Mouse (Mus musculus): ENCODE results near the gene Slu7. TPM values are rescaled to one million over a fixed set of nuclear protein-coding genes. Genes with fewer than 3 reads are reported as not detected.

The Slu7 gene
- polyA plus RNA-seq, 1 experiment from 2014 or later: 58.0 TPM

DNA sequence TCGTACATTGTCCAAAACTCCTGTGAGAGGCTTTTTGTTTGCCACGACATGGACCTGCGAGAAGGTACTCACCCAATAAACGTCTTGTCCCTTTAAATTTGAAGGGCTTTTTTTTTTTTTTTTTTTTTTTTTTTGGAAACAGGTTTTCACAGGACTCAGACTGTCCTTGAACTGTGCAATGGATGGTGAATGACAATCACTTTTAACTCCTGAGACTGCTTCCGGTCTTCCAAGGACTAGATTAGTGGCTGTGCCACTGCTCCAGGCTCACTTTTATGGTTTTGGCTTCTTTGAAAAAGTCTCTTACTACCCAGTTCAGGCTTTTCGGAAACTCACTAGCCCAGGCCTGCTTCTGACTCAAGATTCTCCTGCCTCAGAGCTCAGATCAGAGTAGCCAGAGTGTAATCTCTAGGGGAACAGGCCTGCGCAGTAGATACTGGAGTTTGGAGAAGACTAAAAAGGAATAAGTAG is 7.1 kb upstream of the Slu7 start:
- Histone ChIP-seq H3K9ac (peak overlapping the region; percentile 58; the same call in 1 of the 2 replicates), H3K4me2 (peak overlapping the region; percentile 55), H3K4me1 (peaks cover 15% of the 10 kb centered on the region), H3K27ac (peak overlapping the region; percentile 39; the same call in 1 of the 2 replicates), H3K4me3 (peak overlapping the region; percentile 65), H3K9me3 (no peaks in the 10 kb centered on the region), H3K27me3 (no peaks in the 10 kb centered on the region), H3K36me3 (peaks cover 4% of the 10 kb centered on the region; the same call in 1 of the 2 replicates)
- peak; percentile 41; the same call in 1 of the 2 replicates for ATAC-seq (ENCODE audit: borderline replicate concordance, extremely low read depth, low FRiP score, low TSS enrichment)
- WGBS: 16% methylated on average over 7 of the region's 7 CpGs

DNA sequence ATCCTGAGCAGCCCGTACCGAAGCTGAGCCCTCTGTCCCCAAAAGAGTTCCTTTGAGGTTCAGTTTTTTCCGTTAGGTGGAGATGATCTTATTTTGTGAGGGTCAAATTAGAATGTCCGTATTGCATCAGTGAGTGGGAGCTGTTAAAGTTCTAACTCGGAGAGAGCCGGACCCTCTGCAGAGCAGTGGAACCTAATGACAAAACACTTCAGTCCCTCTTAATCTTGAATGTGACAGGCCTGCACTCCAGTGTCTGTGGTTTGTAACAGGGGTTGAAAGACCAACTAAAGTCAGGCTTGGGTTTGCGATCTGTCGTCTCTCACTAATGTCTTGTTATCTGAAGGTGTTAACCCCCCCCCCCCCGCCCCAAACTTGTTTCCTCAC is 472 bp downstream of the Slu7 start:
- H3K4me3 ChIP-seq: peak overlapping the region; percentile 83
- 2% methylated on average over 9 of the region's 9 CpGs for WGBS
- peak overlapping the region; percentile 56 for H3K4me2 ChIP-seq
- peak; percentile 24; the same call in 1 of the 2 replicates for ATAC-seq (ENCODE audit: borderline replicate concordance, extremely low read depth, low FRiP score, low TSS enrichment)
- H3K27ac ChIP-seq: no peak overlapping the region
- peak overlapping the region; percentile 70 for H3K9ac ChIP-seq
- H3K9me3 ChIP-seq: no peaks in the 10 kb centered on the region
- H3K36me3 ChIP-seq: peaks cover 16% of the 10 kb centered on the region
- no peaks in the 10 kb centered on the region for H3K27me3 ChIP-seq
- H3K4me1 ChIP-seq: peaks cover 7% of the 10 kb centered on the region; the same call in 1 of the 2 replicates

DNA sequence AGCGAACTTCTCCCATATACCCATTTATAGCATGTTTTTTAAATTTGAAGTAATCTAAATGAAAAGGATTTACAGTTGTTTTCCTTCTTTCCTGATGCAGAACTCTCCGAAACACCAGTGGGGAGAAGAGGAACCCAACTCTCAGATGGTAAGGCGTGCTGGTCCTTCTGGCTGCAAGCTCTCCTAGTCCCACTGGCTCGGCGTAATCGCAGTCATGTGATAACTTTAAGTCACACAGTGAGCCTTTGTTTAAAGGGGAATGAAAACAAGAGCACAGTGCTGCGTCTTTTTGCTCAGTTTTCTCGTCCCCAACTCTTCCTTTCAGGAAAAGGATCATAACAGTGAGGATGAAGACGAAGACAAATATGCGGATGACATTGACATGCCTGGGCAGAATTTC is 7.6 kb downstream of the Slu7 start:
- no peak overlapping the region for H3K27ac ChIP-seq
- H3K9ac ChIP-seq: no peak overlapping the region
- ATAC-seq (ENCODE audit: borderline replicate concordance, extremely low read depth, low FRiP score, low TSS enrichment): no peak
- H3K9me3 ChIP-seq: no peaks in the 10 kb centered on the region
- H3K4me3 ChIP-seq: no peak overlapping the region
- no peaks in the 10 kb centered on the region for H3K27me3 ChIP-seq
- no peaks in the 10 kb centered on the region for H3K4me1 ChIP-seq
- 93% methylated on average over 10 of the region's 10 CpGs for WGBS
- H3K4me2 ChIP-seq: no peak overlapping the region
- H3K36me3 ChIP-seq: peaks cover 84% of the 10 kb centered on the region

DNA sequence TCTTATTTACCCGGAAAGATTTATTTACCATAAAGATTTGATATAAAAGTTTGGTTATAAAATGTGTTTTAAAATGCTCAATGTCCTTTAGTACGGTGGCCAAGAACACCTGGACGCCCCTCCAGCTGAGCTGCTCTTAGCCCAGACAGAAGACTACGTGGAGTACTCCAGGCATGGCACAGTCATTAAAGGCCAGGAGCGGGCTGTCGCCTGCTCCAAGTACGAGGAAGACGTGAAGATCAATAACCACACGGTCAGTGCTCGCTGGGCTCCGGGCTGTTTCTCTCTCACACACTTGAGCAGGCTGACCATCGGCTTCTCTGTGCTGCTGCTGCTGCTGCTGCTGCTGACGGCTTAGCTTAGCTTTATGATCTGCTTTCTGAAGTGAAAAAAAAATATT is 9.6 kb downstream of the Slu7 start:
- H3K4me3 ChIP-seq: no peak overlapping the region
- no peak overlapping the region for H3K27ac ChIP-seq
- 93% methylated on average over 13 of the region's 13 CpGs for WGBS
- H3K9ac ChIP-seq: no peak overlapping the region
- no peaks in the 10 kb centered on the region for H3K27me3 ChIP-seq
- peaks cover 90% of the 10 kb centered on the region for H3K36me3 ChIP-seq
- no peak overlapping the region for H3K4me2 ChIP-seq
- no peak for ATAC-seq (ENCODE audit: borderline replicate concordance, extremely low read depth, low FRiP score, low TSS enrichment)
- H3K4me1 ChIP-seq: no peaks in the 10 kb centered on the region
- no peaks in the 10 kb centered on the region for H3K9me3 ChIP-seq

DNA sequence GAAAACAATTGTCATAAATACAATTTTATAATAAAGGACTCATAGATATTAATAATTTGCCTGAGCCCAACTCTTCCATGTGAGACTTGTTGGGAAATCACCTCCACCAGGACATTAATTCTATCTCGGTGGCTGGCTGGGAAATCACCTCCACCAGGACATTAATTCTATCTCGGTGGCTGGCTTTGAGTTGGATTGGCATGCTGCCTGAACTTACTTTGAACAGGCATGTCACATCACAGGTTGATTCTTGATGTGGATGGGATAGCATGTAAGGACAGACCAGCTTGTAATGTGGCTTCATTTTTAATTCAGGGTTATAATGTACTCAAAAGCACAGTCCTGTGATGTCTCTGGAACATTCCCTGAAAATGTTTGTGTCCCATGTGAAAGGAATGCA is 16.4 kb downstream of the Slu7 start:
- Histone ChIP-seq H3K4me2 (no peak overlapping the region), H3K4me3 (no peak overlapping the region), H3K9me3 (no peaks in the 10 kb centered on the region), H3K27ac (no peak overlapping the region), H3K4me1 (no peaks in the 10 kb centered on the region), H3K36me3 (peaks cover 26% of the 10 kb centered on the region), H3K27me3 (no peaks in the 10 kb centered on the region), H3K9ac (no peak overlapping the region)
- 70% methylated on average over 2 of the region's 2 CpGs for WGBS
- no peak for ATAC-seq (ENCODE audit: borderline replicate concordance, extremely low read depth, low FRiP score, low TSS enrichment)

DNA sequence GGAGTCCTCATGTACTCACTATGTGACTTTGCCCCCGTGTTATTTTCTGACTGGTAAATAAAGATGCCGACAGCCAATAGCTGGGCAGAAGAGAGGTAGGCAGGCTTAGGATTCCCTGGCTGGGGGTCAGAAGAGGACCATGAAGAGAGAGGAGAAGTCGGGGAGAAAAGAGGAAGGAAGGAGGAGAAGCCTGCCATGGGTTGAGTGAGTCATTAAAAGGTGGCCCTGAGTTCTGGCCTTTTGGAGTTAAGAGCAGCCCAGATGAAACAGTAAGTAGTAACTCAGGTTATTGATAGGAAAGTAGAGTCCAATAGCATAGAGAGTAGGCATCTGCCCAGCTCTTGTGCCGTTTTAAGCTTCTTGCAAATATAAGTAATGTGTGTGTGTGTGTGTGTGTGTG is 17.8 kb downstream of the Slu7 start:
- Histone ChIP-seq H3K9ac (no peak overlapping the region), H3K4me1 (no peaks in the 10 kb centered on the region), H3K27me3 (no peaks in the 10 kb centered on the region), H3K9me3 (no peaks in the 10 kb centered on the region), H3K27ac (no peak overlapping the region), H3K36me3 (peaks cover 12% of the 10 kb centered on the region), H3K4me2 (no peak overlapping the region), H3K4me3 (no peak overlapping the region)
- ATAC-seq (ENCODE audit: borderline replicate concordance, extremely low read depth, low FRiP score, low TSS enrichment): no peak
- 48% methylated on average over 4 of the region's 4 CpGs for WGBS

DNA sequence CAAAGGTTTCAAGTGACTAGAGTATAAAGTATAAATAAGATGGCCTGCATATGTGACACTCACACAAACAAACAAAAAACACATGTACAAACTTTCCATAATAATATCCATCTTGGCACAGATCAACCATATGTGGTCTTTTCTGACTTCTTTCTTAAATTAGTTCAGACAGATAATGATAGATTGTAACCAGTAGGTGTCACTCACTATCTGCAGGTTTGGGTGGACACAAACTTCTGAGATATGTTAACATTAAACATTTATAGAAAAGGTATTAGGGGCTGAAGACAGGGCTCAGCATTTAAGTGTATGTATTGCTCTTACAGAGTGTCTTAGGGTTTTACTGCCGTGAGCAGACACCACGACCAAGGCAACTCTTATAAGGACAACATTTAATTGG is 18.7 kb downstream of the Slu7 start:
- Histone ChIP-seq H3K4me3 (no peak overlapping the region), H3K36me3 (peaks cover 3% of the 10 kb centered on the region), H3K27ac (no peak overlapping the region), H3K27me3 (no peaks in the 10 kb centered on the region), H3K4me2 (no peak overlapping the region), H3K9me3 (no peaks in the 10 kb centered on the region), H3K9ac (no peak overlapping the region), H3K4me1 (no peaks in the 10 kb centered on the region)
- 53% methylated on average over 2 of the region's 2 CpGs for WGBS
- no peak for ATAC-seq (ENCODE audit: borderline replicate concordance, extremely low read depth, low FRiP score, low TSS enrichment)

DNA sequence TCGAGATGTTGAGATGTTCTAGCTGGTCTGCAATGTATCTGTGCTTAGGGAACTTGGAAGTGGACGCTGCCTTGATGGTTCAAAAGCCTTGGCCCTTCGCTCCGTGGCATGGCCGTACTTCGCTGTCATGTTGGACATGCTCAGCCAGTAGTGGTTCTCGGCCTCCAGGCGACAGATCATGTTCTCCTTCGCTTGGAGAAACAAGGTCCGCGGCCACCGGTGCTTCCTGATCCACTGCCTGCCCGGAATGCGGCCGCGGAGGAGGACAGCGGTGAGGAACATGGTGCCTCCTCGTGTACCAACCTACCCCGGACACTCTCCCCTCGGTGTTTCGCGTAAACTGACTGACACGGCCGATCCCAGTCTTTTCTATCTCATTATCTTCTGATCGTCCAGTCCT is 29.7 kb downstream of the Slu7 start:
- no peak overlapping the region for H3K9ac ChIP-seq
- no peak overlapping the region for H3K4me3 ChIP-seq
- no peaks in the 10 kb centered on the region for H3K9me3 ChIP-seq
- no peak overlapping the region for H3K27ac ChIP-seq
- WGBS: 91% methylated on average over 25 of the region's 25 CpGs
- H3K27me3 ChIP-seq: no peaks in the 10 kb centered on the region
- H3K36me3 ChIP-seq: no peaks in the 10 kb centered on the region
- no peaks in the 10 kb centered on the region for H3K4me1 ChIP-seq
- no peak for ATAC-seq (ENCODE audit: borderline replicate concordance, extremely low read depth, low FRiP score, low TSS enrichment)
- no peak overlapping the region for H3K4me2 ChIP-seq

DNA sequence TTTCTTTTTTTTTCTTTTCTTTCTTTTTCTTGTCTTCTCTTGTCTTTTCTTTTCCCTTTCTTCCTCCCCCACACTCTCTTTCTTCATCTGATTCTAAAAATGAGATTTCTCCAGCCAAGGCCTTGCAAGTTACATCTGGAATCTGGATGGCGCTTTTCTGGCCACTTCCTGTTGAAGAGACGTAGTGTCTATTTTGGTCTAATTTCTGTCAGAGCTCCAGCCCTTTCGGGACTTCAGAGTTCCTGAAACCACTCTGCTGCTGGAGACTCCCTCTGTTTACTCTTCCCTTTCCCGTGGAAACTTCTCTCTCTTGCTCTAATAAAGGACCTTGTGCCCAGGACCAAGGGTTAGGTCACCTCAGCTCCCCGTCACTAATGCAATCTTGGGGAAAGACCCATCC is 36.6 kb downstream of the Slu7 start:
- Histone ChIP-seq H3K9me3 (no peaks in the 10 kb centered on the region), H3K27me3 (no peaks in the 10 kb centered on the region), H3K36me3 (no peaks in the 10 kb centered on the region), H3K9ac (no peak overlapping the region), H3K4me3 (no peak overlapping the region), H3K4me2 (no peak overlapping the region), H3K27ac (peak overlapping the region; percentile 51), H3K4me1 (peaks cover 17% of the 10 kb centered on the region)
- no peak for ATAC-seq (ENCODE audit: borderline replicate concordance, extremely low read depth, low FRiP score, low TSS enrichment)
- WGBS: 26% methylated on average over 5 of the region's 5 CpGs

DNA sequence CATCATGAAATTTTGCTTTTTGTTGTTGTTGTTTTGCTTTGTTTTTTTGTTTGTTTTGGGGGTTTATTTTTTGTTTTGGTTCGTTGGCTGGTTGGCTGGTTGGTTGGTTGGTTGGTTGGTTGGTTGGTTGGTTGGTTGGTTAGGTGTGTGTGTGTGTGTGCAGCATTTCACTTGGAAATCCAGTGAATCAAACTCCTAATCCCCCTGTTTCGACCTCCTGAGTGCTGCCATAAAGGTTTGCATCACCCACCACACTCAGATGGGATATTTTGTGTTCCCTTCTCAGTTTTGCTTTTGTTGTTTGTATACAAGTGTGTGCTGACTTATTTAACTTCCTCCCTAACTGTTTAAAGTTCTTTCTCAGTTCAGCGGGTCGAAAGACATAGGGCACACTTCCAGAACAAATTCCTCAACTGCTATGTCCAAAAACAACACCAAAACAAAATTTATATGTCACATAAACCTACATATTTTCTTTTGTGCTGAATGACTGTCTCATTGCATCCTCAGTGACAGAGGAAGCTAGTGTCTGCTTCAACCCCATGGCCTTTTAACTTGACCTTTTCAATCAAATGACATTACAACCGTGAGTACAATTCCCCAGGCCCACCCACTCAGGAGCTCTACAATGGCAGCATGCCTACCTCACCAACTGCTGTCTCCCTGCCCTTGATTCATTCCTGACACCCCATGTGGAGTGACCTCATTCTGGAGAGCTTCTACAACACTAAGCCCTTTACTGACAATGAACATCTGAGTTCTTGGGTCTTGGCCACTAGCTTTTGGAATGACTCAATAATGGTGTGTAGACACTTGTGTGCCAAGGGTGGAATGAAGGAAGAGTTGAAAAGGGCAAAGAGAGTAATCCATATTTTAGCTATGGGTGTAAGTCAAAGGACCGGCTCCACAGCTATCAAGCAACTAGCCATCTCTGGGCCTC is 37.6 kb downstream of the Slu7 start:
- Histone ChIP-seq H3K4me3 (no peak overlapping the region), H3K36me3 (no peaks in the 10 kb centered on the region), H3K27me3 (no peaks in the 10 kb centered on the region), H3K4me2 (no peak overlapping the region), H3K4me1 (peaks cover 17% of the 10 kb centered on the region), H3K9me3 (no peaks in the 10 kb centered on the region), H3K27ac (no peak overlapping the region), H3K9ac (no peak overlapping the region)
- 62% methylated on average over 6 of the region's 6 CpGs for WGBS
- ATAC-seq (ENCODE audit: borderline replicate concordance, extremely low read depth, low FRiP score, low TSS enrichment): no peak

DNA sequence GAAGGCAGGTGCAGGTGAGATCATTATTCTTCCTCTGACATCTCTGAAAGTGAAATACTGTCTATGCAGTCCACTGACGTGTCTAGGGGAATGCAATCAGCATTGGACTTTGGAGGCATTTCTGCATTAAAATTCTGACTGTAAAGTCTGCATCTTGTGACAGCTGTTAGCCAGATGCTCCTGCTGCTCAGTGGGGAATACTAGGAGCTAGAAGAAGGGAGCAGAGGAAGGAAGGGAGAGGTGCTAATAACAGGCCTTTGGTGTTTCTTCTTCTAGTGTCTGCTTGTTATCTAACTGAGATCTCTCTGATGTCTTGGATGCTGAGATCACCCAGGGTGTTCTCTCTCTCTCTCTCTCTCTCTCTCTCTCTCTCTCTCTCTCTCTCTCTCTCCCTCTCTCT is 39.6 kb downstream of the Slu7 start:
- Histone ChIP-seq H3K4me3 (no peak overlapping the region), H3K4me1 (peaks cover 17% of the 10 kb centered on the region), H3K36me3 (no peaks in the 10 kb centered on the region), H3K27ac (no peak overlapping the region), H3K9me3 (no peaks in the 10 kb centered on the region), H3K4me2 (no peak overlapping the region), H3K9ac (no peak overlapping the region), H3K27me3 (no peaks in the 10 kb centered on the region)
- WGBS: 66% methylated on average over 1 of the region's 1 CpGs
- ATAC-seq (ENCODE audit: borderline replicate concordance, extremely low read depth, low FRiP score, low TSS enrichment): no peak

DNA sequence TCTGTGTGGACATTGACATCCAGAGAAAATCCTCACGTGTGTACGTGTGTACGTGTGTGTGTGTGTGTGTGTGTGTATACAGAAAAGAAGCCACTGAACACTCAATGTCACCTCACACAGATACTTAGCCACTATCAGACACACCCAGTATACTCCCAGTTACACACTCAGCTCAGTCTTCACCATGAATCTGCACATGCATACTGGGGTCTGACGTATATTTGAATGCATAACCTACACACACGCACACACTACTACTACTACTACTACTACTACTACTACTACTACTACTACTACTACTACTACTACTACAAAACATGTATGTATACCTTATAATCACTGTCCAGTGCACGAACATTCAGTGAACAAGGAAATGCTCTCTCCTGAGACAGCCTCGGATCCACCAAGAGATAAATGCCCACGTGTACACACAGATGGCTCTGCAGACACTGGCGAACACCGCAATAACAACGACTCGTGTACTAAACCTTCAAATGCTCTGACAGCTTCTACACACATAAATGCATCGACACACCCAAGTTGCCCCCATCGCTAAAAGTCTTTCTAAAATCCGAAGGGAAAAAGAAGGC is 40.2 kb downstream of the Slu7 start:
- no peak overlapping the region for H3K9ac ChIP-seq
- WGBS: 43% methylated on average over 15 of the region's 15 CpGs

More for the DNA sequence above, 40.2 kb downstream of the Slu7 start:
- peak overlapping the region; percentile 33 for H3K4me3 ChIP-seq
- no peaks in the 10 kb centered on the region for H3K9me3 ChIP-seq
- H3K27ac ChIP-seq: no peak overlapping the region
- H3K4me2 ChIP-seq: peak overlapping the region; percentile 75
- H3K27me3 ChIP-seq: no peaks in the 10 kb centered on the region
- ATAC-seq (ENCODE audit: borderline replicate concordance, extremely low read depth, low FRiP score, low TSS enrichment): no peak
- no peaks in the 10 kb centered on the region for H3K36me3 ChIP-seq
- peaks cover 17% of the 10 kb centered on the region for H3K4me1 ChIP-seq

Measured in lung, embryonic 15.5 days (tissue).